Mouse (Mus musculus) heart, postnatal 0 days (tissue): ENCODE data around the gene Atxn7l3.

Experiments used
- CTCF ChIP-seq: IDR thresholded peaks from 2 replicates; pipeline ENCODE4 v1.5.1; 2016; ENCODE audit warnings: antibody characterized with exemption, control low read depth, low read depth
- EP300 ChIP-seq: IDR thresholded peaks from 2 replicates; pipeline ENCODE4 v1.6.1; 2016; ENCODE audit warnings: antibody characterized with exemption, low read depth

DNA sequence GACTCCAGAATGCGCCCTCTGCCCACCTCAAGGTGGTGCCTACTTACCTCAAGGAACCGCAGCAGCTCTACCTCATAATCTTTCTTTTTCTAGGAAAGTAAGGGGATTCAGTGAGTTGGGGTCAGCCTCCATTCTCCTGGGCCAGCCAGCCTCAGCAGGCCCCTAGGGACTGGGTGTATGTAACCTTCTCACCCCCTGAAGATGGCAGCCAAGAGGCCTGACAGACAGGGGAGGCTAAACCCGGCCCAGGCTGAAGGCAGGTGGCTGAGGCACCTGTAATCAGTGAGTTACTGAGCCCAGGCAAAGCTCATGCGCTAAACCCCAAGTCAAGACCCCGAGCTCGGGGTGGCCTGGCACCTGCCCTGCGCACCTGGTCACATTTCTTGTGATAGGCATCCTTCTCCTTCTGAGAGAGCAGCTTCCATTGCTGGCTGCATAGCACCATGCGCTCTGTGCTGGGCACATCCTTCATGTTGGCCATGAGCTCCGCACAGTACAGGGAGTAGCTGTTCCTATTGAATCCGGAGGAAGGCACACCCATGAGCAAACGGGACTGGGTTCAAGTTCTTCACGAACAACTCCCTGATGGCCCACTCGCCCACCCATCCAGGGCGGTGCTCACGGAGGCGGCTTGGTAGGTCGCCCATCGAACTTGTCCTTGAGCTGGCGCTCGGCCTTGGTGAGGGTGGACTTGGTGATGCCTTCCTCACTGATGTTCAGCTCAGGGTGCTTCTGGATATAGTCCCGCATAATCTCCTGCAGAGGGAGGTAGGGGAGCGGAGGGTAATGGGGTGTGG, 13.6 kb upstream of the Atxn7l3 start:
- TF ChIP-seq CTCF (no peak), EP300 (no peak)
